Mouse (Mus musculus) neural tube, embryonic 15.5 days (tissue): ENCODE results near the gene Rpl14. TPM values are rescaled to one million over a fixed set of nuclear protein-coding genes. Genes with fewer than 3 reads are reported as not detected.
A peak's percentile ranks its signal among the peaks of the same experiment; 100 is the strongest.

Experiments
- ATAC-seq: fragments of 200-750 bp; cut with Nextera tagmentation; 2 replicates; pipeline ENCODE4 v1.8.0; 2017; ENCODE audit warnings: mild to moderate bottlenecking, moderate TSS enrichment, moderate library complexity; ENCODE audit not compliant: low FRiP score
- H3K27ac ChIP-seq: fragments of 300-500 bp; sonication (generic); replicated peaks from 2 replicates; pipeline ENCODE4 v1.5.1; 2015; ENCODE audit warnings: mild to moderate bottlenecking, inconsistent platforms
- H3K27me3 ChIP-seq: fragments of 300-500 bp; sonication (generic); replicated peaks from 2 replicates; pipeline ENCODE4 v1.6.1; 2015; ENCODE audit warnings: inconsistent platforms
- H3K36me3 ChIP-seq: fragments of 300-500 bp; sonication (generic); 2 replicates; pipeline ENCODE4 v1.6.1; 2015; ENCODE audit warnings: inconsistent platforms
- H3K4me1 ChIP-seq: fragments of 300-500 bp; sonication (generic); 2 replicates; pipeline ENCODE4 v1.6.1; 2015; ENCODE audit warnings: inconsistent platforms
- H3K4me2 ChIP-seq: fragments of 300-500 bp; sonication (generic); 2 replicates; pipeline ENCODE4 v1.6.1; 2015; ENCODE audit warnings: inconsistent platforms, mild to moderate bottlenecking, moderate library complexity
- H3K4me3 ChIP-seq: fragments of 300-500 bp; sonication (generic); replicated peaks from 2 replicates; pipeline ENCODE4 v1.5.1; 2015; ENCODE audit warnings: mild to moderate bottlenecking, inconsistent platforms
- H3K9ac ChIP-seq: fragments of 300-500 bp; sonication (generic); replicated peaks from 2 replicates; pipeline ENCODE4 v1.6.1; 2015; ENCODE audit warnings: mild to moderate bottlenecking, inconsistent platforms
- H3K9me3 ChIP-seq: fragments of 300-500 bp; sonication (generic); replicated peaks from 2 replicates; pipeline ENCODE4 v1.6.1; 2016; ENCODE audit warnings: inconsistent platforms
- WGBS: fragments of 180-500 bp; shearing (Covaris S2); methylation state at CpG from one replicate; pipeline ENCODE4 v1.1.7; 2015; ENCODE audit warnings: mixed read lengths; 5-methylcytosine and 5-hydroxymethylcytosine counted together
- polyA plus RNA-seq: library from polyadenylated mRNA; unstranded; fragments of >200 nt; fragmentation: Nextera tagmentation; extraction: Ambion mirVana; gene quantifications from 2 replicates; pipeline ENCODE4 v1.2.1, GENCODE M21; 2015

Rpl14 gene
- polyA plus RNA-seq, 1 experiment from 2014 or later = 431 TPM

GRCm38 (mm10) chr9:120545994-120546393, 25.2 kb upstream of the Rpl14 start:
- H3K4me3 ChIP-seq = no peak overlapping the region
- WGBS = 86% methylated on average over 2 of the region's 2 CpGs
- H3K27me3 ChIP-seq = peaks cover 3% of the 10 kb centered on the region; the same call in 1 of the 2 replicates
- ATAC-seq = no peak
- H3K36me3 ChIP-seq = no peaks in the 10 kb centered on the region
- H3K4me1 ChIP-seq = peaks cover 16% of the 10 kb centered on the region
- no peak overlapping the region for H3K9ac ChIP-seq
- no peaks in the 10 kb centered on the region for H3K9me3 ChIP-seq
- no peak overlapping the region for H3K4me2 ChIP-seq
- no peak overlapping the region for H3K27ac ChIP-seq

- Histone ChIP-seq H3K4me1 (peaks cover 16% of the 10 kb centered on the region), H3K27me3 (peaks cover 3% of the 10 kb centered on the region; the same call in 1 of the 2 replicates), H3K9ac (0 out of 2 replicates have a peak overlapping the region, but pooled peaks have one; percentile 2), H3K27ac (no peak overlapping the region; the same call in 1 of the 2 replicates), H3K36me3 (no peaks in the 10 kb centered on the region), H3K4me3 (no peak overlapping the region), H3K4me2 (no peak overlapping the region), H3K9me3 (no peaks in the 10 kb centered on the region)
- 86% methylated on average over 9 of the region's 9 CpGs for WGBS
- ATAC-seq = no peak
These were observed 24.8 kb upstream of the Rpl14 start for GRCm38 (mm10) chr9:120546482-120546881.

GRCm38 (mm10) chr9:120547026-120547668, 24.1 kb upstream of the Rpl14 start:
- no peaks in the 10 kb centered on the region for H3K9me3 ChIP-seq
- peak overlapping the region; percentile 38 for H3K4me2 ChIP-seq
- no peaks in the 10 kb centered on the region for H3K36me3 ChIP-seq
- H3K4me3 ChIP-seq = no peak overlapping the region
- ATAC-seq = peak; percentile 63; the same call in 1 of the 2 replicates
- 16% methylated on average over 16 of the region's 16 CpGs for WGBS
- peaks cover 13% of the 10 kb centered on the region for H3K4me1 ChIP-seq
- 0 out of 2 replicates have a peak overlapping the region, but pooled peaks have one; percentile 2 for H3K9ac ChIP-seq
- peak overlapping the region; percentile 35 for H3K27ac ChIP-seq
- no peaks in the 10 kb centered on the region for H3K27me3 ChIP-seq

- Histone ChIP-seq H3K4me1 (peaks cover 13% of the 10 kb centered on the region), H3K4me2 (no peak overlapping the region), H3K9me3 (no peaks in the 10 kb centered on the region), H3K4me3 (no peak overlapping the region), H3K27ac (no peak overlapping the region), H3K36me3 (no peaks in the 10 kb centered on the region), H3K9ac (no peak overlapping the region), H3K27me3 (no peaks in the 10 kb centered on the region)
- WGBS = 96% methylated on average over 9 of the region's 9 CpGs
- ATAC-seq = no peak
These were observed 20.5 kb upstream of the Rpl14 start for GRCm38 (mm10) chr9:120550778-120551177.

- Histone ChIP-seq H3K4me1 (no peaks in the 10 kb centered on the region), H3K4me3 (no peak overlapping the region), H3K36me3 (no peaks in the 10 kb centered on the region), H3K9me3 (no peaks in the 10 kb centered on the region), H3K27ac (no peak overlapping the region), H3K9ac (no peak overlapping the region), H3K4me2 (no peak overlapping the region), H3K27me3 (no peaks in the 10 kb centered on the region)
- WGBS = 92% methylated on average over 3 of the region's 3 CpGs
- ATAC-seq = no peak
These were observed 7.7 kb upstream of the Rpl14 start for GRCm38 (mm10) chr9:120563590-120563989.

GRCm38 (mm10) chr9:120564247-120564646, 7.0 kb upstream of the Rpl14 start:
- Histone ChIP-seq H3K36me3 (no peaks in the 10 kb centered on the region), H3K9ac (no peak overlapping the region), H3K4me3 (no peak overlapping the region), H3K27me3 (no peaks in the 10 kb centered on the region), H3K4me1 (no peaks in the 10 kb centered on the region), H3K27ac (no peak overlapping the region), H3K4me2 (no peak overlapping the region), H3K9me3 (no peaks in the 10 kb centered on the region)
- WGBS = 78% methylated on average over 2 of the region's 2 CpGs
- no peak for ATAC-seq

- H3K4me2 ChIP-seq = no peak overlapping the region
These were observed 4.9 kb upstream of the Rpl14 start for GRCm38 (mm10) chr9:120566384-120566783.

GRCm38 (mm10) chr9:120568917-120569316, 2.3 kb upstream of the Rpl14 start:
- Histone ChIP-seq H3K4me3 (no peak overlapping the region), H3K9me3 (no peaks in the 10 kb centered on the region), H3K9ac (no peak overlapping the region), H3K36me3 (peaks cover 13% of the 10 kb centered on the region), H3K27me3 (no peaks in the 10 kb centered on the region), H3K27ac (no peak overlapping the region), H3K4me1 (peaks cover 31% of the 10 kb centered on the region), H3K4me2 (no peak overlapping the region)
- 82% methylated on average over 2 of the region's 2 CpGs for WGBS
- no peak for ATAC-seq

More at GRCm38 (mm10) chr9:120566384-120566783, 4.9 kb upstream of the Rpl14 start:
- H3K27me3 ChIP-seq = no peaks in the 10 kb centered on the region
- no peak overlapping the region for H3K27ac ChIP-seq
- H3K4me1 ChIP-seq = peaks cover 14% of the 10 kb centered on the region
- no peak overlapping the region for H3K9ac ChIP-seq
- H3K4me3 ChIP-seq = no peak overlapping the region
- H3K9me3 ChIP-seq = no peaks in the 10 kb centered on the region
- no peaks in the 10 kb centered on the region for H3K36me3 ChIP-seq
- 80% methylated on average over 5 of the region's 5 CpGs for WGBS
- ATAC-seq = no peak

- H3K4me1 ChIP-seq = peaks cover 31% of the 10 kb centered on the region
- no peaks in the 10 kb centered on the region for H3K9me3 ChIP-seq
- no peak overlapping the region for H3K4me3 ChIP-seq
- no peak for ATAC-seq
- peak overlapping the region; percentile 89; the same call in 1 of the 2 replicates for H3K4me2 ChIP-seq
- H3K9ac ChIP-seq = no peak overlapping the region
- peaks cover 22% of the 10 kb centered on the region for H3K36me3 ChIP-seq
- 57% methylated on average over 13 of the region's 13 CpGs for WGBS
- H3K27me3 ChIP-seq = no peaks in the 10 kb centered on the region
- H3K27ac ChIP-seq = no peak overlapping the region
These were observed 1.4 kb upstream of the Rpl14 start for GRCm38 (mm10) chr9:120569721-120570333.

GRCm38 (mm10) chr9:120570334-120570725, 914 bp upstream of the Rpl14 start:
- no peaks in the 10 kb centered on the region for H3K27me3 ChIP-seq
- H3K9me3 ChIP-seq = no peaks in the 10 kb centered on the region
- 57% methylated on average over 2 of the region's 2 CpGs for WGBS
- ATAC-seq = no peak
- peak overlapping the region; percentile 90 for H3K4me3 ChIP-seq
- peaks cover 27% of the 10 kb centered on the region for H3K36me3 ChIP-seq
- H3K9ac ChIP-seq = peak overlapping the region; percentile 59
- H3K4me1 ChIP-seq = peaks cover 31% of the 10 kb centered on the region
- peak overlapping the region; percentile 90 for H3K27ac ChIP-seq
- peak overlapping the region; percentile 89 for H3K4me2 ChIP-seq

GRCm38 (mm10) chr9:120571593-120572385, 545 bp downstream of the Rpl14 start:
- H3K4me2 ChIP-seq = peak overlapping the region; percentile 89
- WGBS = under 1% methylated on average over 49 of the region's 53 CpGs
- H3K27me3 ChIP-seq = no peaks in the 10 kb centered on the region
- peak overlapping the region; percentile 90 for H3K27ac ChIP-seq
- no peaks in the 10 kb centered on the region for H3K9me3 ChIP-seq
- peaks cover 38% of the 10 kb centered on the region for H3K36me3 ChIP-seq
- peak overlapping the region; percentile 90 for H3K4me3 ChIP-seq
- H3K4me1 ChIP-seq = peaks cover 38% of the 10 kb centered on the region
- ATAC-seq = peak; percentile 77
- peak overlapping the region; percentile 86 for H3K9ac ChIP-seq
